Mouse (Mus musculus) layer of hippocampus, adult 8-10 months (tissue): Measurements from ENCODE around the gene Fastk. TPM values are rescaled to one million over a fixed set of nuclear protein-coding genes. Genes with fewer than 3 reads are reported as not detected.

Source experiments
- DNase-seq, 2 experiments: peaks; one replicate each; pipeline ENCODE4 v3.0.0; 2022; ENCODE audit warnings: low spot score in 2 of 2
- total RNA-seq, 4 experiments: library from RNA; stranded (reverse); gene quantifications; 2 replicates each; pipeline ENCODE4 v1.2.4; 2022

The Fastk gene
- 100 to 1,000 TPM; 131 to 154 (median 134) TPM for total RNA-seq

- DNase-seq, result peak; percentile 87 to 94
These were observed at the start of gene Fastk for GRCm38 (mm10) chr5:24444746-24445427. Gene Fastk (minus strand): TSS chr5:24445287.

DNA sequence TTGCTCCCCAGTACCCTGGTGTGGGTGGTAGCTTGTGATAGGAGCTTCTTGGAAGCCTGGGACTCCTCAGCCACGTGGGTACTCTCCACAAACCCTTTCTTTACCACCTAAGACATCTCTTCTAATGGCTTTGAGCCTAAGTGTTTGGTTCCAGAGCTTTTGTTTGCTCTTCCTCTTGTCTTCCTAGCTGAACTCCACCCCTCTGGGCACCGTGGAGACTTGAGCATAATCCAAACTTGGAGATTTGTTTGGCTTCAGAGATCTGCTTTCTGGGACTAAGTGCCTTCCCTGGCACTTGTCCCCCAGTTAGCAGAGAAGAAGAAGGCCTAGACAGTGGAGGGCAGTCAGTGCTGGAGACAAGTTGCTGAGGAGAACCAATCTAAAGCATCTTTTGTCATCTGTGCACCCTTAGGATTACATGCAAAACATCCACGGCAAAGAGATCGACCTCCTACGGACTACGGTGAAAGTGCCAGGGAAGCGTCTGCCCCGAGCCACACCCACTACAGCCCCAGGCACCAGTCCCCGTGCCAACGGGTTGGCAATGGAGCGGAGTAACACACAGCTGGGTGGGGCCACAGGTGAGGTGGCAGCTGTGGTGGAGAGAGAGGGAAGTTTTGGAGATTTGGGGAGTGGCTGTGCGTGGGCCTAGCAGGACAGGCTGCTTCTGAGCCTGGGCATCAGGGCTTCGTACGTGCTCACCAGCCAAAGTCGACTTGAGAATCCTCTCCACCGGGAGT is 47.6 kb upstream of the Fastk start:
- no peak for DNase-seq

- no peak for DNase-seq
These were observed 45.4 kb upstream of the Fastk start for GRCm38 (mm10) chr5:24490413-24490920.

- no peak for DNase-seq
These were observed 41.7 kb upstream of the Fastk start for GRCm38 (mm10) chr5:24486738-24487137.

DNA sequence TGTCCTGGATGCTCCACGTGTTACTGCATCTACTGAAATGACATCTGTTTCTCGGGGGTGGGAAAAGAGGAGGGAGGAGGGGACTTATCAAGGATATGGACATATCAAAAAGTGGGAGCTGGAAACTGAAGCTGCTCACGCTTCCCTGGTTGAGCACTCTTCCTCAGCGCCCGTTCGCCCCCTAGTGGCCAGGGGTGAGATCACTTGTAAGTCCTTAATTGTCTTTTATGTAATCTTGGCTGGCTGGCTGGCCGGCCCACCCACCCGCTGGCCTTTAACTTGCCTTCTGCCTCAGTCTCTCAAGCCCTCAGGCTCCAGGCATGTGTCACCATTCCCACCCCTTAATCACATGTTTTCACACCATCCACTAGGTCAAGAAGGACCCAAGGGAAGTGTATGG is 41.0 kb upstream of the Fastk start:
- peak; percentile 81 to 89 for DNase-seq

DNA sequence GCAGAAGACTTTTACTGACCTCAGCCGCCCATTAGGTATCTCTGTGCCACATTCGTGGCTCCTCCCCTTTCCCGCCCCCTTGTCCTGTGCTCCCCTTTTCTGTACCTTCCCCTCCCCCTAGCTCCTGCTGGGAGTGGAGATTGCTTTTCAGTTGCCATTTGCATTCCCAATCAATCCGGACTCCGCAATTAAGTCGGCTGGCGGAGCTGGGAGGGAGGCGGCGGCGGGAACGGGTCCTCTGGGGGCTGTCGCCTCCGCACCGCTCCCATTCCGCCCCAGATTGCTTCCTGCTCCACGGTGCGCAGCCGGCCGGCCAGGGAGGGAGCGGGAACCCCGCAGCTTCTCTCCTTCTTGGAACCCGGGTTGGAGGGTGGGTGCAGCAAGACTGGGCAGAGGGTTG is 39.9 kb upstream of the Fastk start:
- DNase-seq, result no peak

DNA sequence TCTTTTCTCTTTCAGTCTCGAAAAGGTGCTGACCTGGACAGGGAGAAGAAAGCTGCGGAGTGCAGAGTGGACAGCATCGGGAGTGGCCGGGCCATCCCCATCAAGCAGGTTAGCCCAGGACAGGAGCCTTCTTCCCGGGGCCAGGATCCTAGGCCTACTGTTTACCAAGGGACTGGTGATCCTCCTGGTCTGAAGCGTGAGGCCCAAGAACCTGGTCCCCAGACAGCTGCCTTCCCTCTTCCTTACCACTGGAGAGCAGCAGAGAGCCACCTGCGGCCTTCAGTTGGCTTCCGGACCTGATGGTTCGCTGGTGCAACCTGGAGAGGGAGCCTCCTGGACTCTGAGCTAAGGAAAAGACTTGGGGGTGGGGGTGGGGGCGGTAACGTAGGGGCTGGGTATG is 38.2 kb upstream of the Fastk start:
- DNase-seq, result peak in 1 of 2 experiments; percentile 66

GRCm38 (mm10) chr5:24482247-24483079 is 37.4 kb upstream of the Fastk start:
- DNase-seq, result no peak

DNA sequence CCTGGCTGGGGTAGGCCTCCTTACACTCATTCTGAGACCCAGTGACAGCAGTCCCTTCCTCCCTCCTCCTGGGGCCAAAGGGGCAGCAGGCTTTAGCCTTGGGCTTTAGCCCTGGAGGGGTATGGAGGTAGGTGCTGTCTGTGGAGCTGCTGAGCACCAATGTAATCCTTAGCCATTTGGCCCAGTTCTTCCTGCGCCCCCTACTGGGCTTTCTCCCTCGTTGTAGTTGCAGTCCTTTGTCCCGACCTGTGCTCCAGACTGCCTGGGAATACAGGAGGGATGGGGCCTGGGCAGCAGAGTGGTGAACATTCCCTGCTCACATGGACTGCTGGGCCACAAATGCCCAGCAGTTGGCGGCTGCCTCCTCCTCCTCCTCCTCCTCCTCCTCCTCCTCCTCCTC is 36.6 kb upstream of the Fastk start:
- DNase-seq, result peak in 1 of 2 experiments; percentile 65

GRCm38 (mm10) chr5:24477909-24478308 is 32.8 kb upstream of the Fastk start:
- no peak for DNase-seq

GRCm38 (mm10) chr5:24475476-24476241 is 30.6 kb upstream of the Fastk start:
- no peak for DNase-seq

DNA sequence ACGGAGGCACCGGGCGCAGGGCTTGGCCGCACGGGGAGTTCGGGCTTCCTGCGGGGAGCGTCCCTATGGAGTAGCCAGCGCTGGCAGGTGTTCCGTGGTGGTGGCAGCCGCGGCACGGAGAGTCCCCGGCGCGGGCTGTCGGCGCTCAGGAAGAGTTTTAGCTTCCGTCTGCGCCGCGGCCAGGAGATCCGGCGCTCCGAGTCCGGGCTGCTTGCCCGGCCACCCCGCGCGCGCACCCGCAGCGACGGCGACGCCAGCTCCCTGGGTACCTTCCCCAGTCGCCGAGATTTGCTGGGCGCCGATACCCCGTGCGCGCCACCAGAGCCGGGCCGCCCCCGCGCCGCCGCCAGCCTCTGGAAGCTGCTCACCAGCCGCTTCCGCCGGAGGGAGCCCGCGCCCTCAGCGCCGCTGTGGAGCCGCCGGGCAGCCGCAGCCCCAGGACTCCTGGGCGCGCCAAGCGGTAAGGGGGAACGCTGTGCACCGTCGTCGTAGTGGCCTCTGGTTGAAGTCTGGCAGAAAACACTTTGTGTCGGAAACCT is 29.7 kb upstream of the Fastk start:
- peak in 1 of 2 experiments; percentile 63 for DNase-seq

DNA sequence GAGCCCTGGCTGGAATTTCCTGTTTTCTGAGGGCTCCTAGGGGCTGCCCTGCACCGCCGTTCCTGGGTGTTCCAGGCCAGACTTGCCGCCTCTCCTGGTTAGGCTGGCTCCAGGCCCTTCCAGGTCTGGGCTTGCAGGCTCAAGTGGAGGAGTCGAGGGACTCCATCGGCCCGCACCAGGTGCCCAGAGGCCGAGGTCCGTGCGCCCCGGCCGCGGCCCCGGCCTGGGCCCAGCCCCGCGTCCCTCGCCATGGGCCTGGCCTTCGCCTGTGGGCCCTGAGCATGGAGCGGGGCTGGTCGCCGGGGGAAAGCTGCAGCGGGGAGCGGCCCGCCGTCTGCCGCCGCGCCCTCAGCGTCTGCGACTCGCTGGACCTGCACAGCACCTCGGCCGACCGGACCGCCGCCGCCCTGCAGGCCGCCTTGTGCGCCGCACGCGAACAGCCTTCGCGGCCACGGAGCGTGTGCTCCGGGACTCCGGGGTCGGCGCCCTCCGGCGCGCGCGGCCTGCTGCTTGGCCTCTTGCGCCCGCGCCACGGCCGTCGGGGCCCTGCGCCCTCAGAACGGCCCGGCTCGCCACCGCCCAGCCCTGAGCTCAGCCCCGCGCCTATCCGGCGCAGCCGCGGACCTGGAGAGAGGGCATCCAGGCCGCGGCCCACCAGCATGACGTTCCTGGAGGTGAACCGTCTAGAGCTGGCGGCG is 29.1 kb upstream of the Fastk start:
- DNase-seq, result no peak

- DNase-seq, result no peak
These were observed 28.0 kb upstream of the Fastk start for GRCm38 (mm10) chr5:24472884-24473619.

GRCm38 (mm10) chr5:24470600-24470999 is 25.5 kb upstream of the Fastk start:
- DNase-seq, result peak in 1 of 2 experiments; percentile 71

- no peak for DNase-seq
These were observed 21.7 kb upstream of the Fastk start for GRCm38 (mm10) chr5:24466762-24467161.

DNA sequence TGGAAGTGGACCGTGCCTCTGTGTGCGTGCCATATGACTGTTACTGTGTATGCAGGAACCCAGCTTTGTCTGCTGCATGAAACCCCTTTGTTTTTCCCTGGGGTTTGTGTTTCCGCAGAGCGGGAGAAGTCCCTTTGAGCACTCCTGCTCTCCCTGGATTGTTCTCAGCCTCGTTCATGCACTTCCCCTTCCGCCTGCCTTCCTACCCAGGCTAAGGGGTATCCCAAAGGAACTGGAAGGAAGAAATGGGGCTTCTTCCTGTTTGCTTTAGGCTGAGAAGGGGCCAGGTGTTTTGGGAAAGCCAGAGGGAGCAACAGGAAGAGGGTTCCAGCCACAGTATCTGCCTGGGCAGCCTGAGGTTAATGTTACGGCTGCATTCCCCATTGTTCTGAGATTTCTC is 10.5 kb upstream of the Fastk start:
- DNase-seq, result no peak

DNA sequence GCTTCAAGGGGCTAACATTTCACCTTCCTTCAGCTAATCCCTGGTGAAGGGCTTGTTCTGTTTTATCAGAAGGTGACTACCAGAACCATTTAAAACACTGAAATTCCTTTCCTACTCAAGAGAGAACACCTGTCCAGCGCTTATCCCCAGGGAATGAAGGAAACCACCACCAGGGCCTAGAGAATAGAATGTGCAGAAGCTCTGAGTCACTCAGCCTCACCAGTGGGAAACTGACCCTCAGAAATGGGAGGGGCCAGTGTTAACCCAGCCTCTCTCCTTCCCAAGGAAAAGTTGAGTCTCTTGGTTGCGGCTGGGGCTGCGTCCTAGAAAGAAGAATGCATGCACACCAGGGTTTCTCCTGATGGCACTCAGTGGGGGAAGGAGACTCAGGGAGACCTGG is 10.0 kb upstream of the Fastk start:
- DNase-seq, result no peak

GRCm38 (mm10) chr5:24453985-24454303 is 8.9 kb upstream of the Fastk start:
- DNase-seq, result no peak
